Mouse (Mus musculus) c-Kit-positive CD71-positive TER-119-positive erythroid progenitor cells, embryonic 14.5 days (primary cell): ENCODE results near the gene Maml3.

Experiments
- DNase-seq: peaks from one replicate; pipeline ENCODE4 v3.0.0-alpha.2; 2013; ENCODE audit warnings: low spot score

The Maml3 gene

GRCm38 (mm10) chr3:51824506-51824905 lies 280.4 kb downstream of the Maml3 start:
- no peak for DNase-seq

GRCm38 (mm10) chr3:51821551-51821950 lies 283.3 kb downstream of the Maml3 start:
- DNase-seq, result no peak

- no peak for DNase-seq
These were observed 285.8 kb downstream of the Maml3 start for GRCm38 (mm10) chr3:51819109-51819508.

DNA sequence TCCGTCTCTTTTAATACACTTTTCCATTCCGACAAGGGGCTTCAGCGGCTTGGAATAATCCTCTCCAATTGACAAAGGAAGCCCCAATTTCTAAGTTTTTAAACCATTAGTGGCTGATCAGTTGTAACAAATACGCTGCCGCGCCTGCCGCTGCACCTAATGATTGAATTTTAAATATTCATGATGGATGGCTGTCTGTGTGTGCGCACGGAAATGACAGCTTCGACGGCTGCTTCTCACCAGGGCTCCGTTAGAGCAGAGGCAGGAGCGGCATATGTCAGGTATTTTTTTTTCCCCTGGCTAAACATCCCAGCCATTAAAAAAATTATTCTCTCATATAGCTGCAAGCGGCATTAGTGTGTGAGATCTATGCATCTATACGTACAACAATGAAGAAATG lies 287.0 kb downstream of the Maml3 start:
- no peak for DNase-seq

- DNase-seq, result no peak
These were observed 287.5 kb downstream of the Maml3 start for GRCm38 (mm10) chr3:51817329-51817728.

- no peak for DNase-seq
These were observed 288.2 kb downstream of the Maml3 start for GRCm38 (mm10) chr3:51816517-51817285.

DNA sequence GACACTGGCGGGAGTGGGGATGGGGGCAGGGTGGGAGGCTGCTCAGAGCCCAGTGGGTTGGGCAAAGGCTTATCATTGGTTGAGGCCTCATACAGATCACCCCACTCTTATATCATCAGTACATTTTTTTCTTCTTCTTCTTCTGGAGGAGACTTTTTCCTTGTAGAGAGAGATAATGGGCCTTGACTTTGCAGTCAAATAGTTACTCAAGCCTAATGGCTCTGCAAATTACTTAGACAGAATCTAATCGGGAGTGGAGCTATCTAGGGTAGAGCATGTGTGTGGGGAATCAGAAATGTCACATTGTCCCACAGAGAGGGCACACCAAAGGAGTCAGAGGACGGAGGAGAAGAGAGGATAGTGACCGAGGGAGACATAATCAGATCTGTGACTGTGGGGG lies 290.8 kb downstream of the Maml3 start:
- DNase-seq, result peak; percentile 18

DNA sequence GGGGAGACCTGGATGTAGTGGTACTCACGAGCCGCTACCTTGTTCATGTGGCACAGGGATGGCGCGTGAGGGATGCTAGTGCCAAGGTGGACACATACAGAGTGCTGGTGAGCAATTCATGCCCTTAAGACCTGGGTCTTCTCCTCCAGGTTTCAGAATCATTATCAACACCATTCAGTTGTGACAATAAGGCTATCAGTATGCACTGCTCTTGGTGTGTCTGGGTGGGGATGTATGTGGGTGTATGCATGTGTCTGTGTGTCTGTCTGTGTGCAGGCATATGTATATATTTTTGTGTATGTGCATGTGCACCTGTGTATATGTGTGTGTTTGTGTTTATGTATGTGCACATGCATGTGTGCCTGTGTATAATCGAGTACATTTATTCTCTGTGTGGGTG lies 291.7 kb downstream of the Maml3 start:
- no peak for DNase-seq

GRCm38 (mm10) chr3:51810731-51811130 lies 294.1 kb downstream of the Maml3 start:
- DNase-seq, result no peak

- no peak for DNase-seq
These were observed 295.1 kb downstream of the Maml3 start for GRCm38 (mm10) chr3:51809822-51810221.

DNA sequence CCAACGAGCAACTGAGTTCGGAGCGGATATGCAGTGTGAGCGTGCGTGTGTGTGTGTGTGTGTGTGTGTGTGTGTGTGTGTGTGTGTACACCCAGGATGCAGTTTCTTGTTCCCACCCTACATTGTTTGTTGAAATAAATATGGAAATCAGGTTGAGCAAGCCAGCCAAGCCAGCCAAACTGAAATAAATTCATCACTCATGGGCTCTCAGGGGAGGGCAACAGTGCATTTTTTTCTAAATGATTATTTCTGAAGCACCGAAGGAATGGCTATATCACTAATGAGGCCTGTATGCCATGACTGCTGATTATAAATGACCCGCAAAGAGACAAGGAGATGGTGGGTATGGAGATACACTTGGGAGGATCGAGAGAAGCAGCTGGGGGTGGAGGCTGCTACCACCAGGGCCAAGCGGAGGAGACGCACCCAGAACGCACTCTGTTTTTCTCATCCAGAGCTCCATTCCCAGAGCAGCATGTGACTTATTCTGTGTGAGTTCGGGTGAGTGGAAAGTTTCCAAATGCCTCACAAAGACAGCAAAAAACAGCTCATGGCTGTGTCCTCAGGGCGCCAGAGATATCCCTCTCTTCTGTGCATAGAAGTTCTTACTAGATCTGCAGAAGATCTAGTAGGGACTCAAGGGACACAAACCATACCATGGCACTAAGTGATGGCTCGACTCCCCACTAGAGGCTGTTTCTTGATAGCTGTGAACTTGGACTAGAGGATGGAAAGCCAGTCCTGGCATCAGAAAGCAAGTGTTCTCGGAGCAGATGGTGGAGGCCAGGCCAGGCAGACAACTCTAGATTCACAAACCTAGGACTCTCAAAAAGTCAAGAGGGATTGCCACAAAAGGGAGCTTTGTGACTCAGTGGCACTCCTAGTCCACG lies 296.6 kb downstream of the Maml3 start:
- DNase-seq, result no peak

GRCm38 (mm10) chr3:51805488-51806318 lies 299.2 kb downstream of the Maml3 start:
- no peak for DNase-seq

DNA sequence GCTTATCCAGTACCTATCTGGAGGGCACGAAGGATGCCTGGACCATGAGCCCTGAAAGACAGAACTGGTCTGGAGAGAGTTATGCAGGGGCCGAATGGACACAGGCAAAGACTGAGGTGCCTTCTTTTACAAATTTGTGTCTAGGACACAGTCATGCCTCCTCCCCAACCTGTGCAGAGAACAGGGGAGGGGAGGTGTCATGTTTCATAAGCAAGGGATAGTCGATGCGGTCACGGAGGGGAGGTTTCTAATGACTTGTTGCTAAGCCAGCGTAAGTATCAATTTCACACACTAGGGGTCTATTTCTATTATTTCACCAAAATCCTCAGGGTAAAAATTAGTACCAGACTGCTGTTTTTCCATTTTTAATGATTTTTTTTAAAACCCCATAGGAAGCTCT lies 301.0 kb downstream of the Maml3 start:
- DNase-seq, result no peak

DNA sequence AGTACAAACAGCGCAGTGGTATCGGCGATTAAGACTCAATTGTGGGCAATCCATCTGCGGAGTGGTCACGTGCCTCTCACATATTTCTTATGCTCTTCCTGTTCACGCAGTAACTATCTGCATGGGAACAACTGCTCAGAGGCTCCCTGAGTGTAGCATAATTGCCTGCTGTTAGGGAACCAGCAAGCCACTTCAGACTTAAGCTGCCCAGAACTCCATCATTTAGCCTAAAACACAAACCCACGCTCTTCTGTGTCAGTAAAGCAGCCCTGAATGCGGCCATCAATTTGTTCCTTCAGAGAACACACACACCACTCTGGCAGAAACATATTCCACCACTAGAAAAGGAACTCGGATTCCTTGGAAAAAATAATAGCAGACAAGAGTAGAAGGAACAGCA lies 305.2 kb downstream of the Maml3 start:
- DNase-seq, result no peak

- no peak for DNase-seq
These were observed 308.0 kb downstream of the Maml3 start for GRCm38 (mm10) chr3:51796838-51797237.

GRCm38 (mm10) chr3:51796219-51796828 lies 308.6 kb downstream of the Maml3 start:
- peak; percentile 43 for DNase-seq

- no peak for DNase-seq
These were observed 313.3 kb downstream of the Maml3 start for GRCm38 (mm10) chr3:51791542-51791941.

DNA sequence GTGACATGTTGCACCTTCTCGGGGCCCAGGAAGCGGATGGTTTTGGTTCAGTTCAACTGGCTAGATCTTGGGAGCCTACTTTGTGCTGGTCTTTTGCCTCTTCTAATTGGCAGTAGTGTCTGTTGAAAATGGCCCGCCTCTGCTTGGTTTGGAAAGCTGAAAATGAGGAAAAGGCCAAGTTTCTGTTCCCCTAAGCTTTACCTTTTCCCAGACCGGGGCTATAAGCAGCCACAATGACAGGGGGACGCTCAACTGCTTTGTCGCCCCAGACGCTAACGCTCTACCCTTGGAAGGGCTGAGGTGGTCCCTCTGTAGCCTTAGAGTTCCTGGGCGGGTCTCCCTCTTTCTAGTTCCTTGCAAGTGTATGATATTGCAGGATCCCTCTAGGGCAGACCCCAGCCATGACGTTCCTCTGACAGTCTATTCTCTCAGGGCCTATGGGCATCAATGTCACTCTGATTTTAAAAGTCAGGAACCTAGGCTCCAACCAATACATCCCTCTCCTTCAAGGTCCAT lies 315.4 kb downstream of the Maml3 start:
- DNase-seq, result no peak

DNA sequence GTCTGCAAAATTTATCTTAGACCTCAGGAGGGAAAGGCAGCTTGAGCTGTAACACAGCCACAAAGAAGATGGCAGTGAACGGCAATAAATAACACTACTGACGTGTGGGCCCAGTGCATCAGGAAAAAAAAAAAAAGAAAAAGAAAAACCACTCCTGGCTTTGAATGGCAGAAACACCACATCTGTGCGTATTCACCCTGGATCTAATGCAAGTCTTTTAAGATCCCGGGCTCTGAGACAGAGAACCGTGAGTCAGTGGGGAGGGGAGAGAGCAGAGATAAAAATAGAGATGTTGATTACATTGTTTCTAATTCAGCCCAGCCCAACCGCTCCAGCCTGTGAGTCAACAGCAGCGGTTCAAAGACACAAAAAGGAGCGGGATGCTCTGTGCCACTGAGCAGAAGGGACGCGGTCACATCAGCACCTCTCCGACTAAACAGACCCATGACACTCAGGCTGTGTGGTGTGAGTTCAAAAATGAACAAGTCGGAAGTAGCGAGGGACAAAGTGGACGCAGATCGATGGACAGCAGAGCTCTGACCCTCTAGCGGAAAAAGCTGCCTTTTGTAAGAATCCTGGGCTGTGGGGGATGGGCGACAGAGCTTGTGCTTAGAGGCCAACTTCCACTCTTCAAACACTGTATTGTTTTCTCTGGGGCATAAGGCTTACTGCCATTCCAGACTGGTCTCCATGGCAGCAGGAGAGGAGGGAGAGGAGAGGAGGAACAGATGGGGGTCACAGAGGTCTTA lies 316.1 kb downstream of the Maml3 start:
- DNase-seq, result no peak

DNA sequence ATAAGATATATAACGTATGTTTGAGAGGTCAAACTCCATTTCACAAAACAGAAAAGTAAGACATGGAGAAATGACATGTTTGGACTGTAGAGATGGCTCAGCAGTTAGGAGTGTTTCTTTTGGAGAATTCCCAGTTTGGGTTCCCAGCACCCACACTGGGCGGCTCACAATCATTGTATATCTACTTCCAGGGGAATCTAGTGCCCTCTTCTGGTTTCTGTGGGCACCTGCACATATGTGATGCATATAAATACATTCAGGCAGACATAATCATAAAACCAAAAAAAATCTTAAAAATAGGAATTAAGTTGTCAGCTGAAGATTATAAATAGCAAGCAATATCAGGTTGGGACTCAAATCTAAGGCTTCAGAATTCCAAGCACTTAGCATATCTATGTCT lies 316.9 kb downstream of the Maml3 start:
- DNase-seq, result no peak

GRCm38 (mm10) chr3:51785796-51786195 lies 319.1 kb downstream of the Maml3 start:
- no peak for DNase-seq
